Mouse (Mus musculus) CH12.LX (cell line): ENCODE data around the gene Nol6. TPM values are rescaled to one million over a fixed set of nuclear protein-coding genes. Genes with fewer than 3 reads are reported as not detected.

Experiments
- DNase-seq: peaks from one replicate; pipeline ENCODE4 v3.0.0-alpha.2; 2013; ENCODE audit errors: extremely low read depth
- H3K27ac ChIP-seq: 2 replicates; pipeline ENCODE4 v1.5.1; 2012; ENCODE audit warnings: low read depth, mild to moderate bottlenecking, control low read depth, moderate library complexity; ENCODE audit not compliant: insufficient read depth
- H3K27me3 ChIP-seq: replicated peaks from 2 replicates; pipeline ENCODE3; 2012; ENCODE audit warnings: inconsistent platforms
- H3K36me3 ChIP-seq, 2 experiments: replicated peaks in 1 of 2; 2 replicates each; pipeline versions ENCODE3 to v1.6.1; 2012; ENCODE audit warnings: inconsistent platforms in 1 of 2, low read length in 1 of 2, mild to moderate bottlenecking in 1 of 2, mixed read lengths in 1 of 2, moderate library complexity in 1 of 2; ENCODE audit not compliant: control insufficient read depth in 1 of 2, insufficient read depth in 1 of 2
- H3K4me1 ChIP-seq, 2 experiments: 2 replicates each; pipeline ENCODE4 v1.6.1; 2012; ENCODE audit warnings: inconsistent platforms in 1 of 2, moderate library complexity in 1 of 2; ENCODE audit not compliant: insufficient read depth in 2 of 2, control insufficient read depth in 1 of 2
- H3K4me2 ChIP-seq: 2 replicates; pipeline ENCODE4 v1.6.1; 2012; ENCODE audit warnings: low read depth, mild to moderate bottlenecking, control low read depth; ENCODE audit not compliant: poor library complexity, insufficient read depth, severe bottlenecking
- H3K4me3 ChIP-seq, 3 experiments: fragments of 150-350 bp in 1 of 3; sonication (generic) in 1 of 3; replicated peaks in 1 of 3; 2 replicates each; pipeline versions ENCODE3 to v1.5.1; 2011 to 2012; ENCODE audit warnings: low read depth in 2 of 3, low read length in 2 of 3, mild to moderate bottlenecking in 2 of 3, moderate library complexity in 2 of 3, control low read depth in 1 of 3, improper control_type of control experiment in 1 of 3, inconsistent platforms in 1 of 3, mixed read lengths in 1 of 3; ENCODE audit not compliant: poor library complexity in 1 of 3
- H3K79me2 ChIP-seq: replicated peaks from 2 replicates; pipeline ENCODE4 v1.6.1; 2012; ENCODE audit warnings: mild to moderate bottlenecking, moderate library complexity; ENCODE audit not compliant: control insufficient read depth, poor library complexity, insufficient read depth, severe bottlenecking; ENCODE audit errors: extremely low read depth
- H3K9ac ChIP-seq: 2 replicates; pipeline ENCODE4 v1.6.1; 2012; ENCODE audit warnings: low read depth, mild to moderate bottlenecking, control low read depth, moderate library complexity; ENCODE audit not compliant: insufficient read depth
- H3K9me3 ChIP-seq: replicated peaks from 2 replicates; pipeline ENCODE3; 2012; ENCODE audit warnings: low read length, inconsistent platforms, mixed read lengths
- BHLHE40 ChIP-seq: IDR thresholded peaks from 2 replicates; pipeline ENCODE4 v1.6.1; 2011; ENCODE audit warnings: mild to moderate bottlenecking, low read depth, low read length, improper control_type of control experiment
- CTCF ChIP-seq, 2 experiments: IDR thresholded peaks in 1 of 2; conservative IDR thresholded peaks in 1 of 2; 2 replicates each; pipeline ENCODE4 v1.5.1; 2011 to 2012; ENCODE audit warnings: low read depth in 2 of 2, low read length in 2 of 2, improper control_type of control experiment in 1 of 2, inconsistent platforms in 1 of 2, mild to moderate bottlenecking in 1 of 2, moderate library complexity in 1 of 2
- ELF1 ChIP-seq: IDR thresholded peaks from 2 replicates; pipeline ENCODE4 v1.6.1; 2014; ENCODE audit warnings: low read depth, mild to moderate bottlenecking, inconsistent platforms, low read length, improper control_type of control experiment
- EP300 ChIP-seq: IDR thresholded peaks from 2 replicates; pipeline ENCODE4 v1.6.1; 2011; ENCODE audit warnings: low read length, improper control_type of control experiment
- ETS1 ChIP-seq: conservative IDR thresholded peaks from 2 replicates; pipeline ENCODE4 v1.6.1; 2012; ENCODE audit warnings: low read depth, mild to moderate bottlenecking, inconsistent platforms, low read length, improper control_type of control experiment, moderate library complexity
- GABPA ChIP-seq: IDR thresholded peaks from 2 replicates; pipeline ENCODE4 v1.6.1; 2012; ENCODE audit warnings: low read depth, low read length, improper control_type of control experiment, inconsistent platforms; ENCODE audit not compliant: insufficient replicate concordance
- IRF4 ChIP-seq: IDR thresholded peaks from 2 replicates; pipeline ENCODE4 v1.6.1; 2014; ENCODE audit warnings: low read depth, mild to moderate bottlenecking, inconsistent platforms, low read length, improper control_type of control experiment
- JUND ChIP-seq: conservative IDR thresholded peaks from 2 replicates; pipeline ENCODE4 v1.6.1; 2011; ENCODE audit warnings: low read depth, low read length, improper control_type of control experiment
- KAT2A ChIP-seq: IDR thresholded peaks from 2 replicates; pipeline ENCODE4 v1.6.1; 2012; ENCODE audit warnings: low read length, improper control_type of control experiment, inconsistent platforms; ENCODE audit not compliant: insufficient replicate concordance
- MAZ ChIP-seq: IDR thresholded peaks from 2 replicates; pipeline ENCODE4 v1.6.1; 2012; ENCODE audit warnings: low read depth, mild to moderate bottlenecking, inconsistent platforms, low read length, improper control_type of control experiment, moderate library complexity
- MEF2A ChIP-seq: IDR thresholded peaks from 2 replicates; pipeline ENCODE4 v1.6.1; 2014; ENCODE audit warnings: low read depth, mild to moderate bottlenecking, inconsistent platforms, low read length, improper control_type of control experiment, borderline replicate concordance
- MXI1 ChIP-seq: IDR thresholded peaks from 2 replicates; pipeline ENCODE4 v1.6.1; 2011; ENCODE audit warnings: mild to moderate bottlenecking, low read depth, low read length, improper control_type of control experiment
- NRF1 ChIP-seq: IDR thresholded peaks from 2 replicates; pipeline ENCODE4 v1.6.1; 2014; ENCODE audit warnings: low read depth, mild to moderate bottlenecking, inconsistent platforms, low read length, improper control_type of control experiment, moderate library complexity
- PAX5 ChIP-seq: IDR thresholded peaks from 2 replicates; pipeline ENCODE4 v1.6.1; 2012; ENCODE audit warnings: low read length, inconsistent platforms, mixed read lengths
- POLR2AphosphoS2 ChIP-seq: IDR thresholded peaks from 2 replicates; pipeline ENCODE4 v1.6.1; 2011; ENCODE audit warnings: low read depth, low read length, improper control_type of control experiment
- RCOR1 ChIP-seq: conservative IDR thresholded peaks from 2 replicates; pipeline ENCODE4 v1.6.1; 2012; ENCODE audit warnings: low read depth, mild to moderate bottlenecking, inconsistent platforms, low read length, improper control_type of control experiment
- SMC3 ChIP-seq: IDR thresholded peaks from 2 replicates; pipeline ENCODE4 v1.6.1; 2011; ENCODE audit warnings: low read depth, low read length, improper control_type of control experiment
- USF1 ChIP-seq: IDR thresholded peaks from 2 replicates; pipeline ENCODE4 v1.6.1; 2014; ENCODE audit warnings: low read depth, mild to moderate bottlenecking, inconsistent platforms, low read length, improper control_type of control experiment
- ZMIZ1 ChIP-seq: IDR thresholded peaks from 2 replicates; pipeline ENCODE4 v1.6.1; 2012; ENCODE audit warnings: low read depth, mild to moderate bottlenecking, inconsistent platforms, low read length, improper control_type of control experiment
- dilution Hi-C: fragments of 300-500 bp; cut with MboI; formaldehyde crosslinking; loops from 2 replicates; pipeline ENCODE4 v1.14.3; 2020; ENCODE audit warnings: low sequenced_read_pairs; ENCODE audit not compliant: extremely low pct_unique_long_range_greater_than_20kb, extremely low pct_ligation_motif_present
- in situ Hi-C: fragments of 300-500 bp; cut with MboI; formaldehyde crosslinking; loops from 3 replicates; pipeline ENCODE4 v1.14.3; 2019; ENCODE audit warnings: low sequenced_read_pairs, low pct_ligation_motif_present, low pct_unique_long_range_greater_than_20kb, mixed read lengths
- polyA plus RNA-seq: library from polyadenylated mRNA; unstranded; fragments of >175 nt; gene quantifications from 2 replicates; pipeline ENCODE4 v1.2.1, GENCODE M21; 2012; ENCODE audit warnings: low read depth; ENCODE audit not compliant: insufficient read length
- total RNA-seq, 2 experiments: library from RNA; depleted of rRNA; stranded (reverse); fragments of 300-350 nt in 1 of 2; fragments of >200 nt in 1 of 2; gene quantifications; 2 replicates each; pipeline ENCODE4 v1.2.3; 2012 to 2014

Gene Nol6
- total and polyA plus RNA-seq, 3 experiments: 22.0 to 81.5 (median 30.0) TPM

GRCm38 (mm10) chr4:41094361-41094760 lies 29.9 kb downstream of the Nol6 start:
- TF ChIP-seq MAZ (no peak), GABPA (no peak), CTCF (conservative IDR thresholded peaks at IDR 0.05 in 1 of 2, IDR thresholded peaks at IDR 0.05 in 1 of 2; ENCODE audit: low read depth in 2 of 2, low read length in 2 of 2) (no peak), POLR2AphosphoS2 (no peak), JUND (no peak), ETS1 (no peak), EP300 (no peak), RCOR1 (no peak), BHLHE40 (no peak), IRF4 (no peak), USF1 (no peak), ZMIZ1 (no peak), PAX5 (no peak), ELF1 (no peak), MXI1 (no peak)
- Histone ChIP-seq H3K36me3 (no peaks in the 10 kb centered on the region), H3K4me3 (no peak overlapping the region), H3K9ac (no peak overlapping the region), H3K79me2 (no peaks in the 10 kb centered on the region), H3K4me2 (no peak overlapping the region), H3K27me3 (peaks cover 86% of the 10 kb centered on the region), H3K4me1 (peaks cover 4% of the 10 kb centered on the region in 2 experiments; a peak in 3 of 4 replicates), H3K9me3 (no peaks in the 10 kb centered on the region), H3K27ac (no peak overlapping the region)
- DNase-seq: no peak
- in situ Hi-C loops: no loop called here
- dilution Hi-C loops: no loop called here

- Histone ChIP-seq H3K9me3 (no peaks in the 10 kb centered on the region), H3K4me3 (no peak overlapping the region), H3K27me3 (peaks cover 93% of the 10 kb centered on the region), H3K36me3 (no peaks in the 10 kb centered on the region), H3K9ac (no peak overlapping the region), H3K4me2 (no peak overlapping the region), H3K79me2 (no peaks in the 10 kb centered on the region), H3K27ac (no peak overlapping the region), H3K4me1 (peaks cover 2% of the 10 kb centered on the region in 2 experiments; a peak in 2 of 4 replicates)
- TF ChIP-seq SMC3 (no peak), EP300 (no peak), MEF2A (no peak), RCOR1 (no peak), NRF1 (no peak), KAT2A (no peak)
- dilution Hi-C loops: no loop called here
- DNase-seq: no peak
- in situ Hi-C loops: no loop called here
These were observed 31.3 kb downstream of the Nol6 start for GRCm38 (mm10) chr4:41092958-41093357.
